Mouse (Mus musculus): ENCODE measurements around the gene Aldoart1. TPM values are rescaled to one million over a fixed set of nuclear protein-coding genes. Genes with fewer than 3 reads are reported as not detected.

The Aldoart1 gene
- 106 TPM for polyA plus RNA-seq (2014; fragmentation: Illumina TruSeq; extraction: RNeasy Lipid Tissue Mini Kit (QIAGEN cat#74804); ENCODE audit: low read depth, low replicate concordance)

DNA sequence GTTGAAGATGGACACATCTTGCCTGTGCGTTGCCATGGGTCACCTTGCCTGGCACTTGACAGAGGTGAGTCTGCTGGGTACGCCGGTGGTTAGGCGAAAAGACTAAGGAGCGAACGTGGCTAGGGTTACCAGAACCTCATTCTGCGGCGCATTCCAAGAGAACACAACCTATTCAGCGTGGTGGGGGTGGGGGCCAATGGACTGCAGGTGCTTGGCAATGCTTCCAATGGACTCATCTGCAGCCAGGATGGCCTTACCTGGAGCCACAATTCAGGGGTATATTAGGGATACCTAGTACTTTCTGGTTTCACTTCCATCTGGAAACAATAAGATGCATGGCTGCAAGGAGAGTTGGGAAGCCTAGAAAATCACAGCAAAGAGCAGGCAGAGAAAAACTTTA, at the start of gene Aldoart1:
Gene Aldoart1, minus strand, starts transcription at position 101 of the 400 bp plus-strand sequence.

